Mouse (Mus musculus) megakaryocyte, embryonic 14.5 days (primary cell): ENCODE data around the gene Aff3.

Experiments used
- FLI1 ChIP-seq: IDR thresholded peaks from 2 replicates; pipeline ENCODE4 v1.6.1; 2012; ENCODE audit warnings: low read length, inconsistent platforms, mixed read lengths
- GATA1 ChIP-seq: IDR thresholded peaks from 3 replicates; pipeline ENCODE4 v1.6.1; 2012; ENCODE audit warnings: mixed read lengths, low read length, inconsistent platforms, borderline replicate concordance

- TF ChIP-seq GATA1 (no peak), FLI1 (no peak)
Measured at GRCm38 (mm10) chr1:38390235-38390885, 274.4 kb downstream of the Aff3 start.
